Mouse (Mus musculus) forebrain, postnatal 0 days (tissue): ENCODE data around the gene Rsc1a1. TPM values are rescaled to one million over a fixed set of nuclear protein-coding genes. Genes with fewer than 3 reads are reported as not detected.
A peak's percentile ranks its signal among the peaks of the same experiment; 100 is the strongest.

Source experiments
- ATAC-seq: fragments of 200-750 bp; cut with Nextera tagmentation; 2 replicates; pipeline ENCODE4 v1.8.0; 2017; ENCODE audit warnings: mild to moderate bottlenecking, moderate library complexity
- DNase-seq: peaks from one replicate; pipeline ENCODE4 v3.0.0-alpha.2; 2015
- H3K27ac ChIP-seq: fragments of 300-500 bp; sonication (generic); 2 replicates; pipeline ENCODE4 v1.5.1; 2014; ENCODE audit warnings: low read depth, mild to moderate bottlenecking, antibody characterized with exemption, low read length, moderate library complexity, mixed read lengths
- H3K27me3 ChIP-seq: fragments of 300-500 bp; sonication (generic); 2 replicates; pipeline ENCODE4 v1.6.1; 2014; ENCODE audit warnings: mild to moderate bottlenecking, low read length, mixed read lengths; ENCODE audit not compliant: insufficient read depth
- H3K36me3 ChIP-seq: fragments of 300-500 bp; sonication (generic); 2 replicates; pipeline ENCODE4 v1.6.1; 2014; ENCODE audit warnings: mild to moderate bottlenecking, moderate library complexity; ENCODE audit not compliant: insufficient read depth
- H3K4me1 ChIP-seq: fragments of 300-500 bp; sonication (generic); 2 replicates; pipeline ENCODE4 v1.6.1; 2014; ENCODE audit warnings: antibody characterized with exemption; ENCODE audit not compliant: insufficient read depth
- H3K4me2 ChIP-seq: fragments of 300-500 bp; sonication (generic); 2 replicates; pipeline ENCODE4 v1.6.1; 2014; ENCODE audit warnings: low read depth, mild to moderate bottlenecking, moderate library complexity
- H3K4me3 ChIP-seq: fragments of 300-500 bp; sonication (generic); 2 replicates; pipeline ENCODE4 v1.5.1; 2014; ENCODE audit warnings: low read depth, low read length, mixed read lengths
- H3K9ac ChIP-seq: fragments of 300-500 bp; sonication (generic); 2 replicates; pipeline ENCODE4 v1.6.1; 2014; ENCODE audit warnings: mild to moderate bottlenecking
- H3K9me3 ChIP-seq: fragments of 300-500 bp; sonication (generic); 2 replicates; pipeline ENCODE4 v1.6.1; 2016; ENCODE audit warnings: low read length
- CTCF ChIP-seq: sonication (generic); IDR thresholded peaks from 2 replicates; pipeline ENCODE4 v1.5.1; 2016; ENCODE audit warnings: antibody characterized with exemption, control low read depth, low read depth
- WGBS: fragments of 180-500 bp; shearing (Covaris S2); extraction: QIAGEN DNeasy Blood & Tissue Kit; methylation state at CpG from one replicate; pipeline ENCODE4 v1.1.7; 2014; 5-methylcytosine and 5-hydroxymethylcytosine counted together
- polyA plus RNA-seq: library from polyadenylated mRNA; unstranded; fragments of >200 nt; fragmentation: Nextera tagmentation; extraction: Ambion mirVana; gene quantifications from 2 replicates; pipeline ENCODE4 v1.2.1, GENCODE M21; 2015
- total RNA-seq: library from RNA; depleted of rRNA; stranded (reverse); fragments of >200 nt; gene quantifications from 2 replicates; pipeline ENCODE4 v1.2.3, GENCODE M21; 2014

Gene Rsc1a1
- total and polyA plus RNA-seq, 2 experiments from 2014 or later = 0.36 to 4.8 TPM

DNA sequence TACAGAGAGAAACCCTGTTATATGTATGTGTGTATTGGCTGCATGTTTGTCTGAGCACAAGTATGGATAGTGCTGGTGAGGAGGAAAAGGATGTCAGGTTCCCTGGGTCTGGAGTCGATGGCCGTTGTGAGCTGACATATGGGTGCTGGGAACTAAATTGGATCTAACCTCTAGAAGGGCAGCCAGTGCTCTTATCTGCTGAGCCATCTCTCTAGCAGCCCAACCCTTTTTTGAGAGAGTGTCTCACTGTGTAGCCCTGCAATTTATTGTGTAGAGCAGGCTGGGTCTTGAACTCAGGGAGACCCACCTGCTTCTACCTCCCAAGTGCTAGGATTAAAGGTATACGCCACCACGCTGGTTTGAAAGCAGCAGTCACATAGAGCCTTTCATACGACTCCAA, 39.9 kb upstream of the Rsc1a1 start:
- H3K4me2 ChIP-seq = no peak overlapping the region
- no peaks in the 10 kb centered on the region for H3K27me3 ChIP-seq
- no peaks in the 10 kb centered on the region for H3K9me3 ChIP-seq
- H3K27ac ChIP-seq = no peak overlapping the region
- TF ChIP-seq CTCF = no peak
- 85% methylated on average over 5 of the region's 5 CpGs for WGBS
- no peak overlapping the region for H3K9ac ChIP-seq
- DNase-seq = no peak
- no peaks in the 10 kb centered on the region for H3K36me3 ChIP-seq
- H3K4me3 ChIP-seq = no peak overlapping the region
- peaks cover 9% of the 10 kb centered on the region for H3K4me1 ChIP-seq
- no peak for ATAC-seq

DNA sequence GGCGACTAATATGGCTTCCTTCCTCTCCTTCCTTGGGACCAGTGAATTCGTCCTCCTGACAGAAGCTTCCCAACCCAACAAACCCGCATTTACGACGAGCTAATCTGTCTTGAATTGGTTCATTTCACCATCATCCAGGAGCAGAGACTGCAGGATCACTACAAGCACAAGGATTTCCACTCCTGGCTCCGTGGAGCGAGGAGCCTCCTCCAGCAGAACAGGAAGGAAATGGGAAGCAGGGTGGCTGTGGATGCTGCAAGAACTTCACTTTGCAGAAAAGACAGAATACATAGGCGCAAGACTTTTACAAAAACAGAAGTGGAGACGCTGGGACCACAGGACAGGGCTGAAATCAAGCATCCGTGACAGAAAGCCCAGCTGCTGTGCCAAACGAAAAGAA, 39.2 kb upstream of the Rsc1a1 start:
- H3K36me3 ChIP-seq = no peaks in the 10 kb centered on the region
- DNase-seq (no peak), ATAC-seq (no peak)
- H3K4me2 ChIP-seq = no peak overlapping the region
- no peak overlapping the region for H3K9ac ChIP-seq
- H3K27me3 ChIP-seq = no peaks in the 10 kb centered on the region
- H3K9me3 ChIP-seq = no peaks in the 10 kb centered on the region
- no peak for TF ChIP-seq CTCF
- WGBS = 70% methylated on average over 11 of the region's 11 CpGs
- H3K4me1 ChIP-seq = peaks cover 9% of the 10 kb centered on the region
- no peak overlapping the region for H3K27ac ChIP-seq
- no peak overlapping the region for H3K4me3 ChIP-seq

- Histone ChIP-seq H3K4me3 (peak overlapping the region; percentile 94), H3K9me3 (no peaks in the 10 kb centered on the region), H3K4me2 (peak overlapping the region; percentile 90), H3K27ac (peak overlapping the region; percentile 68), H3K4me1 (peaks cover 9% of the 10 kb centered on the region), H3K9ac (peak overlapping the region; percentile 87), H3K27me3 (no peaks in the 10 kb centered on the region), H3K36me3 (no peaks in the 10 kb centered on the region)
- TF ChIP-seq CTCF = no peak
- ATAC-seq (peak; percentile 67), DNase-seq (no peak)
- WGBS = 4% methylated on average over 13 of the region's 13 CpGs
These were observed 38.3 kb upstream of the Rsc1a1 start for GRCm38 (mm10) chr4:141723673-141724068.

DNA sequence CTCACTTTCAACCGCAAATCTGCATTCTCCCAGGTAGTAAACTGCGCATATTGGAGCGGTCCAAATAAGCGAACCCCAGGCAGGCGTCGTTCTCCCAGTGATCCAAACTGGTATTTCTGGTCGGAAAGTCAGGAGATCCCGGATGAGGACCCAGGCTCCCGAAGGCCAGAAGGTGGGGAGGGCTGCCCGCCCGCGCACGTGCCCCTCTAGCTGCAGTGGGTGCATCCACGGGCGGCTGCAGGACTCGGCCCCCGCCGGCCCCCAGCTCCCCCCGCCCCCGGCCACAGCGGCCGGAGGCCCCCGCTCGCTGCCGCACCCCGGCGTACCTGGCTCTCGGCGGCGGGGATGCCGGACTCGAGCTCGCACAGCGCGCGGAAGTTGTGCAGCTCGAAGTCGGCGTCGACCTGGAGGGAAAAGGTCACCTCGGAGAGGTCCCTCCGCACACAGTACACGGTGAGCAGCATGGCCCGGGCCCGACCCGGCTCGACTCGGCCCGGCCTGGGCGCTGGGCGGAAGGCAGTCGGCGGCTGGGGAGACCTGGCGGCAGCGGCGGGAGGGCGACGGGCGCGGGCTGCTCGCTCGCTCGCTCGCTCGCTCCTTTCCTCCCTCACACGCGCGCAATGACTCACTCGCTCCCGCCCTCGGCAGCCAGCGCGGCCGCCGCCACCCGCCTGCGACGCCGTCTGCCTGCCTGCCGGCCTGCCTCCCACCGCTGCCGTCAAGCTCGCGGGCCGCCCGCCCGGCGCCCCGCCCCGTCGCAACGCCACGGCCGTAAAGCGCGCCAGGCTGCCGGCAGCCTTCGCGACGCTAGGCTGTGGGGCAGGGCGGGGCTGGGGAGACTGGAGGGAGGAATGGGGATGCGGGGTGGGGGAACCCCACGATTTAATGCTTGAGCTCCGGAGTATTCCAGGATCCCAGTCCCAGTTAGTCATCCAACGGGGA, 37.6 kb upstream of the Rsc1a1 start, which contains the start of gene Ddi2:
TSS of gene Ddi2 (minus strand) at position 689 of the 942 bp plus-strand sequence.
- H3K9ac ChIP-seq = peak within 1 kb of the TSS; percentile 87
- H3K4me3 ChIP-seq = peak within 1 kb of the TSS; percentile 94
- peak; percentile 97 for DNase-seq
- peaks cover 9% of the 10 kb centered on the region for H3K4me1 ChIP-seq
- H3K4me2 ChIP-seq = peak within 1 kb of the TSS; percentile 90
- TF ChIP-seq CTCF = 0 out of 2 replicates have a peak, but pooled peaks have one; percentile 1
- no peaks in the 10 kb centered on the region for H3K36me3 ChIP-seq
- ATAC-seq = peak; percentile 96
- H3K27me3 ChIP-seq = no peaks in the 10 kb centered on the region
- H3K9me3 ChIP-seq = no peaks in the 10 kb centered on the region
- 1% methylated on average over 88 of the region's 105 CpGs for WGBS
- peak within 1 kb of the TSS; percentile 89 for H3K27ac ChIP-seq

GRCm38 (mm10) chr4:141721961-141722360, 36.6 kb upstream of the Rsc1a1 start:
- Histone ChIP-seq H3K9ac (peak overlapping the region; percentile 87; the same call in 1 of the 2 replicates), H3K9me3 (no peaks in the 10 kb centered on the region), H3K27me3 (no peaks in the 10 kb centered on the region), H3K4me1 (peaks cover 9% of the 10 kb centered on the region), H3K4me2 (peak overlapping the region; percentile 90), H3K4me3 (peak overlapping the region; percentile 94), H3K36me3 (peaks cover 2% of the 10 kb centered on the region; the same call in 1 of the 2 replicates), H3K27ac (no peak overlapping the region)
- TF ChIP-seq CTCF = no peak
- no peak for DNase-seq
- WGBS = 69% methylated on average over 6 of the region's 6 CpGs
- ATAC-seq = no peak

DNA sequence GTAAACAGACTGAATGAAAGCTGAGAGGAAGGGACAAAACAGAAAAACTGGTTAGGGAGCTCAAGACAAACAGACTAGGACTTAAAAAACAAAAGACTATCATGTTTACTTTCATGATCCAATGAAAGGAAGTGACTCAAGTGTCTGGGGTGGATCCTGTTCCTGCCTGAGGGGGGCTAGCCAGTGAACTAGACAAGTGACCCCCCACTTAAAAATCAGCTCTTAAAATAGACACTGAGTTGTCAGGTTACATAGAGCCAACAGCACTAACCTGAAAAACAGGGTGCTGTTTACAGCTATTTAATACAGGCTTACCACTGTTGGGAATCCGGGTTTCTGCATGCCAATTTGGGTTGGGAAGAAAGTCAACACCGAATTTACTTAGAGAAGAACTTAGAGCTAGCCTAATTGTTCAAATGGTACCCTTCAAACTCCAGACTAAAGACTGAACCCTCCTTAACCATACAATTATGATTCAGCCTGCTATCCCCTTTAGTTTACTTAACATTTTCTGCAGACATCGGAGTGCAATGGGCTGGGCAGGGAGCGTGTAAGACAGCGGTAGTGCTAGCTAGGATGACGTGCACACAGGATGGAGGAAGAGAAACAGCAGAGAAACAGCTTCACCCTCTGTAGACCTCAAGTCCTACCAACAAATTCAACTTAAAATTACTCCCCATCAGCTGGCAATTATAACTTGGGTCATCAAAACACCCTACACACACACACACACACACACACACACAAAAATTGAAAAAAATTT, 35.5 kb upstream of the Rsc1a1 start:
- 79% methylated on average over 6 of the region's 6 CpGs for WGBS
- Histone ChIP-seq H3K36me3 (peaks cover 3% of the 10 kb centered on the region; the same call in 1 of the 2 replicates), H3K27ac (no peak overlapping the region), H3K4me2 (no peak overlapping the region), H3K9ac (no peak overlapping the region), H3K27me3 (no peaks in the 10 kb centered on the region), H3K4me1 (peaks cover 9% of the 10 kb centered on the region), H3K4me3 (no peak overlapping the region), H3K9me3 (no peaks in the 10 kb centered on the region)
- DNase-seq (no peak), ATAC-seq (no peak)
- no peak for TF ChIP-seq CTCF

- no peak overlapping the region for H3K27ac ChIP-seq
- no peak overlapping the region for H3K4me3 ChIP-seq
- no peak for ATAC-seq
- no peaks in the 10 kb centered on the region for H3K9me3 ChIP-seq
- no peak for TF ChIP-seq CTCF
- H3K36me3 ChIP-seq = peaks cover 3% of the 10 kb centered on the region; the same call in 1 of the 2 replicates
- no peak for DNase-seq
- H3K27me3 ChIP-seq = no peaks in the 10 kb centered on the region
- H3K9ac ChIP-seq = no peak overlapping the region
- WGBS = 95% methylated on average over 1 of the region's 1 CpGs
- H3K4me2 ChIP-seq = no peak overlapping the region
- H3K4me1 ChIP-seq = peaks cover 9% of the 10 kb centered on the region
These were observed 33.9 kb upstream of the Rsc1a1 start for GRCm38 (mm10) chr4:141719304-141719703.
